Mouse (Mus musculus) neural tube, embryonic 12.5 days (tissue): Measurements from ENCODE around the gene Zfp688. TPM values are rescaled to one million over a fixed set of nuclear protein-coding genes. Genes with fewer than 3 reads are reported as not detected.
A peak's percentile ranks its signal among the peaks of the same experiment; 100 is the strongest.
"Not testable (repeated sequence)": the region's sequence is repeated elsewhere in the genome, so short reads cannot be mapped to it uniquely, and the experiment has no call there.

ENCODE experiments used
- ATAC-seq: fragments of 200-750 bp; cut with Nextera tagmentation; 2 replicates; pipeline ENCODE4 v1.8.0; 2017; ENCODE audit warnings: low read depth, mild to moderate bottlenecking, moderate TSS enrichment, moderate library complexity; ENCODE audit not compliant: low FRiP score
- H3K27ac ChIP-seq: fragments of 300-500 bp; sonication (generic); 2 replicates; pipeline ENCODE4 v1.5.1; 2016
- H3K27me3 ChIP-seq: fragments of 300-500 bp; sonication (generic); replicated peaks from 2 replicates; pipeline ENCODE4 v1.6.1; 2016; ENCODE audit warnings: mild to moderate bottlenecking
- H3K36me3 ChIP-seq: fragments of 300-500 bp; sonication (generic); 2 replicates; pipeline ENCODE4 v1.6.1; 2016; ENCODE audit warnings: mild to moderate bottlenecking
- H3K4me1 ChIP-seq: fragments of 300-500 bp; sonication (generic); 2 replicates; pipeline ENCODE4 v1.6.1; 2016
- H3K4me2 ChIP-seq: fragments of 300-500 bp; sonication (generic); replicated peaks from 2 replicates; pipeline ENCODE4 v1.6.1; 2016; ENCODE audit warnings: mild to moderate bottlenecking
- H3K4me3 ChIP-seq: fragments of 300-500 bp; sonication (generic); 2 replicates; pipeline ENCODE4 v1.5.1; 2016
- H3K9ac ChIP-seq: fragments of 300-500 bp; sonication (generic); 2 replicates; pipeline ENCODE4 v1.6.1; 2016; ENCODE audit warnings: mild to moderate bottlenecking
- H3K9me3 ChIP-seq: fragments of 300-500 bp; sonication (generic); 2 replicates; pipeline ENCODE4 v1.6.1; 2016; ENCODE audit warnings: mild to moderate bottlenecking
- WGBS: fragments of 180-500 bp; shearing (Covaris S2); methylation state at CpG from one replicate; pipeline ENCODE4 v1.1.7; 2016; 5-methylcytosine and 5-hydroxymethylcytosine counted together
- polyA plus RNA-seq: library from polyadenylated mRNA; unstranded; fragments of >200 nt; fragmentation: Nextera tagmentation; extraction: Ambion mirVana; gene quantifications from 2 replicates; pipeline ENCODE4 v1.2.1, GENCODE M21; 2016

Gene Zfp688
- polyA plus RNA-seq, 1 experiment from 2014 or later, result 31.4 TPM

DNA sequence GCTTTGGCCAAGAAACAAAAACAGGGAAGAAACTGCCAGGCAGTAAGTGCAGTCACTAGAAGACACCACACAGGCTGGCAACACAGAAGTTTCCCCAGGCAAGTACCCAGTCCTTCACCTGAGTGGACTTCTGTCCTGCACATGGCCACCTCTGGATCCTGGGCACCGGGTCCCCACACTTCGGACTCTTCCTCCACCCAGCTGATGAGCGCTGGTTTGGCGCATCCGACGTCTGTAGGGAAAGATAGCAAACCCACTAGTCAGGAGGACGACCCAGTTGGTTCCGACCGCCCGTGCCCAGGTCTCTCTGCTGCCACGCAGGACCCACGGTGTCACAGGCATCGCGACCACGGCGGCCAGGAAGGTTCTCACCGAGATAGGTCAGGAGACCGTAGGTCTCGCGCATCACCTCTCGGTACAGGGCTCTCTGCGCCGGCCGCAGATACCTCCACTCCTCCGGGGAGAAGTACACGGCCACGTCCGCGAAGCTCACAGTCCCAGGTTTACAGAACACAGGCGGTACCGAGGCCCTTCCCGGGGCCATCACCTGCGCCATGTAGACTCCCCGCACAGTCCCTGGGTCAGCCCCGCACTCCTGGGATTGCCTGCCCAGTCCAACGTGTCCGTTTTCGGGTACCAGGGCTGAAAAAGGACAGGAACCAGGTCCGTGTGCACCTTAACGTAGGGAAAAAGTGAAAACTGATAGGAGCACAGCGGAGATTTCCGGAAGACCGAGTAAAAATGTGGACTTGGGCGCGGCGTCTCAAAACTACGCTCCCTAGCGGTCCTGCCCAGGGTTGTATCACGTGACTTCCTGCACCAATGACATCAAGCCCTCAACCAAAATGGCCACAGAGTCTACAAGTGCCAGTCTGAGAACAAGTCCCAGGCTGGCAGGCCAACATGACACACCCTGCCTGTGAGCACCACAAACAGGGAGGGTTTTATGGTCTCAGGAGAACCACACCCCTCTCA, 46.3 kb downstream of the Zfp688 start, which contains the start of gene Zfp747:
TSS of gene Zfp747 (minus strand) at position 780 of the 975 bp plus-strand sequence.
- Histone ChIP-seq H3K9ac (peak within 1 kb of the TSS; percentile 70), H3K36me3 (peaks cover 15% of the 10 kb centered on the region), H3K4me3 (peak within 1 kb of the TSS; percentile 59), H3K4me2 (peak within 1 kb of the TSS; percentile 80)
- peak; percentile 89 for ATAC-seq
- H3K27me3 ChIP-seq, H3K9me3 ChIP-seq, H3K27ac ChIP-seq, H3K4me1 ChIP-seq: not testable (repeated sequence)
- WGBS, result 3% methylated on average over 49 of the region's 49 CpGs

DNA sequence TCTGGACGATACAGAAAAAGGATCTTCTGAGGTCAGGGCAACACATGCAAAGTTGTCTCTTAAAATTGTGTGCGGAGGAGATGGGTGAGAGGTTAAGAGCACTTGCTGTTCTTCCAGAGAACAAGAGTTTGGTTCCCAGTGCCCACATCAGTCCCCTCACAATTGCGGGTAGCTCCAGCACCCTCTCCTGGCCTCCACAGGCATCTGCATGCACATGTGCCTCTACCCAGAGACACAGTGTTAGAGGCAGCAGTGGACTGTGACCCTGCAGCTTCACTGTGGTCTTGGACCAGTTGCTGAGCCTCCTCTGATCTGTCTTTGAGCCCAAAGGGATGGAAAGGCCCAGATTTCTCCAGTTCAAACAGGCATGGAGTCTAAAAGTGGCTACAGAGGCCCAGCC, 50.0 kb downstream of the Zfp688 start:
- not testable (repeated sequence) for H3K4me1 ChIP-seq, H3K9me3 ChIP-seq, H3K4me2 ChIP-seq, H3K4me3 ChIP-seq, H3K27ac ChIP-seq, ATAC-seq, H3K27me3 ChIP-seq, H3K9ac ChIP-seq
- H3K36me3 ChIP-seq, result peaks cover 15% of the 10 kb centered on the region
- 84% methylated on average over 3 of the region's 3 CpGs for WGBS

DNA sequence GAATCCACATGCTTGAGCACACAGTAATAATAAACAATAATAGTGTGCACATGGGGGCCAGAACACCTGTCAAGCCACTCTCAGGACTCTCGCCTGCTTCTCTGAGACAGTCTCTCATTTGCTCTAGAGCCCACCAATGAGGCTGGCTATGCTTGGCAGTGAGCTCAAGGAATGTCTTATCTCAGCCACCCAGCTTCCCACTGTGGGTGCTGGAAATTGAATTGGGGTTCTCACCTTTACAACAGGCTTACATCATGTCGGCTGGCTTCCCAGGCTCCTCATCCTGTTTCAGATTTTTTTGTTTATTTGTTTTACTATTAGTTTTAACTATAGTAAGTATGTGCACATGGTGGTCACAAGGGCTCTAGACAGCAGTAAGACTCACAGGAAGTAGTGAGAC, 50.7 kb downstream of the Zfp688 start:
- Histone ChIP-seq H3K27me3 (no peaks in the 10 kb centered on the region), H3K4me2 (no peak overlapping the region), H3K27ac (no peak overlapping the region), H3K4me1 (no peaks in the 10 kb centered on the region), H3K36me3 (peaks cover 15% of the 10 kb centered on the region), H3K9ac (no peak overlapping the region), H3K9me3 (no peaks in the 10 kb centered on the region), H3K4me3 (no peak overlapping the region)
- WGBS, result 90% methylated on average over 2 of the region's 2 CpGs
- no peak for ATAC-seq

Other genes starting within 250 kb of the Zfp688 start
- gene Cd2bp2, start 226.0 kb downstream of the Zfp688 start, polyA plus RNA-seq, result 86.4 and 97.3 TPM in 2 replicates
- 43.4 and 45.6 TPM in 2 replicates for gene Tbc1d10b, start 213.6 kb downstream of the Zfp688 start, polyA plus RNA-seq
- 54.2 and 72.8 TPM in 2 replicates for gene Mylpf, start 213.2 kb downstream of the Zfp688 start, polyA plus RNA-seq
- 67.6 and 68.9 TPM in 2 replicates for gene Zfp553, start 189.0 kb downstream of the Zfp688 start, polyA plus RNA-seq
- gene Sept1, start 188.9 kb downstream of the Zfp688 start, polyA plus RNA-seq, result 30.1 and 32.8 TPM in 2 replicates
- 58.1 and 61.9 TPM in 2 replicates for gene Zfp771, start 177.8 kb downstream of the Zfp688 start, polyA plus RNA-seq
- 130 and 144 TPM in 2 replicates for gene Dctpp1, start 161.4 kb downstream of the Zfp688 start, polyA plus RNA-seq
- 65.2 and 73.1 TPM in 2 replicates for gene Sephs2, start 148.0 kb downstream of the Zfp688 start, polyA plus RNA-seq
- gene Itgal, start 125.8 kb downstream of the Zfp688 start, polyA plus RNA-seq, result 1.3 and 2.0 TPM in 2 replicates
- gene Zfp768, start 76.5 kb downstream of the Zfp688 start, polyA plus RNA-seq, result 20.8 and 21.3 TPM in 2 replicates
- 7.2 and 8.3 TPM in 2 replicates for gene Zfp747, start 46.0 kb downstream of the Zfp688 start, polyA plus RNA-seq
- 5.3 TPM in 2 replicates for gene 9130019O22Rik, start 34.9 kb downstream of the Zfp688 start, polyA plus RNA-seq
- 6.4 and 7.8 TPM in 2 replicates for gene E430018J23Rik, start 28.4 kb downstream of the Zfp688 start, polyA plus RNA-seq
- 5.7 and 6.8 TPM in 2 replicates for gene Zfp764, start 15.2 kb downstream of the Zfp688 start, polyA plus RNA-seq
- 17.4 and 20.3 TPM in 2 replicates for gene Zfp689, start 27.1 kb upstream of the Zfp688 start, polyA plus RNA-seq
- gene Prr14, start 37.5 kb upstream of the Zfp688 start, polyA plus RNA-seq, result 56.1 and 63.5 TPM in 2 replicates
- gene Fbrs, start 57.1 kb upstream of the Zfp688 start, polyA plus RNA-seq, result 13.1 and 16.9 TPM in 2 replicates
- gene Srcap, start 89.9 kb upstream of the Zfp688 start, polyA plus RNA-seq, result 72.9 and 79.9 TPM in 2 replicates
- gene Gm42715, start 97.5 kb upstream of the Zfp688 start, polyA plus RNA-seq, result 14.3 and 15.0 TPM in 2 replicates
- 4.1 and 6.1 TPM in 2 replicates for gene Tmem265, start 139.3 kb upstream of the Zfp688 start, polyA plus RNA-seq
- 49.2 and 54.8 TPM in 2 replicates for gene Phkg2, start 151.3 kb upstream of the Zfp688 start, polyA plus RNA-seq
- 14.0 and 14.1 TPM in 2 replicates for gene Ccdc189, start 166.5 kb upstream of the Zfp688 start, polyA plus RNA-seq
- gene Rnf40, start 166.7 kb upstream of the Zfp688 start, polyA plus RNA-seq, result 54.1 and 61.2 TPM in 2 replicates
- 31.8 and 35.3 TPM in 2 replicates for gene Zfp629, start 193.7 kb upstream of the Zfp688 start, polyA plus RNA-seq